Mouse (Mus musculus): ENCODE measurements around the gene Bola3.

Bola3 gene

DNA sequence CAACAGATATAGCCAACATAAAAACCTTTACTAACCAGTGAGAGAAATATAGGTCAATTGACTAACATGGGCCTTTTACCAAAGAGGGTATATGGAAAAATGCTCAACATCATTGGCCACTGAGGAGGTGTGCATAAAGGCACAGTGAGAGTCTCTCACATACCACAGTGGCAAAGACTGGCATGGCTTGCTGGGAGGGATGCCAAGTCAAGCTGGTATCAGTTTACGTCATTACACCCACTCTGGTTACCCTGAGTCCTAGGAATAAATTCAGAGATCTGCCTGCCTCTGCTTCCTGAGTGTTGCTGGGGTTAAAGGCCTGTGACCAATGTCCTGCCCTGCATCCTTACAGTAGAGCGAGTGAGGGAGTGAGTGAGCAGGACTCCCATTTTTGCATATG, 47.8 kb downstream of the Bola3 start:
- no peak for DNase-seq

DNA sequence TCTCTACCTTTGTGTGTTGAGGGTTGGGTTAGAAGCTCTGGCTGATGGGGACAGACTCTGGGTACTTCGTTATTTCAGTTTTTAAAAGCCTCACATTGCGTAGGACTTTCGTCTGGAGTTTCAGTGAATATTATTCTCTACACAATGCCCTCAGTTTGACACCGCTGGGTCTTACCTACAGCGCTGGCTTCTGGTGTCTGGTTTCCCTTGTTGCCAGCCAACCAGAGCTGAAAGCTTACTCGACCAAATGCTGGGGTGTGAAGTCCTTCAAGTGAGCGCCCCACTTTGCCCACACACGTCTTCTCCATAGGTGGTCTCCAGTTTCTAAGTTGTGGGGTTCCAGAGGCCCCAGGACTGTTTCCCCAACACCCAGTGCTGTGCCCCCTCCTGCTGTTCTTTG, 48.8 kb downstream of the Bola3 start:
- no peak for DNase-seq

DNA sequence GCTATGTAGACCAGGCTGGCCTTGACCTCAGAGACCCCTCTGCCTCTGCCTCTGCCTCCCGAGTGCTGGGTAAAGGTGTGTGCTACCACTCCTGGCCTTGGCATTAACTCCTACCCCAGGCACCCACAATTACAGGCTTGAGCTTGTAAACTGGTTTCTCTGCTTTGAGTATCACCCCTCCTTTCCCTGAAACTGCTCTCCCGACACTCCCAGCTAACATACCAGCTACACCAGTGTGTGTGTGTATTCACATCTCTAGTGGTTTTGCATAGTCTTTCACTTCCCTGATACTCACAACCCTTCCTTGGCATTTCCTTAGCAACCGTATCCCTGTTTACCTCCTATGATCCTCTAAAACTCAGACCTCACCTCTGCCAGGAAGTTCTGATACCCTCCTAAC, 50.8 kb downstream of the Bola3 start:
- no peak for DNase-seq

DNA sequence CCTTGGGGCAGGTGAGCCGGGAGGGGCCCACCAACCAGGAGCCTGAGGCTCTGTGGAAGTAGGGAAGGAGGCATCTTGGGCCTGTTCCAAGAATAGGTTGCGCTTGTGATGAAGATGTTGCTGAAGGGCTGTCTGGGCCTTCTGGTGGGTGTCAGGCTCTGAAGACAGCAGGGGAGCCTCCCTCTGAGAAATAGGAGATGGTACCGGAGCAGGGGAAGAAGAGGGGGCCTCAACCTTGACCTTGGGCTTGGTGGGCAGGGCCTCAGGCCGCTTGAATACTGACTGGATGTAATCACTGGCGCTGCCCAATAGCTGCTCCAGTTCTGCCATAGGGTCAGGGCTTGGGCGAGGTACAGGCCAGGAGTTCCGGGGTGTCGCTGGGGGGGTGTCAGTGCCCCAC, 54.5 kb downstream of the Bola3 start:
- no peak for DNase-seq

DNA sequence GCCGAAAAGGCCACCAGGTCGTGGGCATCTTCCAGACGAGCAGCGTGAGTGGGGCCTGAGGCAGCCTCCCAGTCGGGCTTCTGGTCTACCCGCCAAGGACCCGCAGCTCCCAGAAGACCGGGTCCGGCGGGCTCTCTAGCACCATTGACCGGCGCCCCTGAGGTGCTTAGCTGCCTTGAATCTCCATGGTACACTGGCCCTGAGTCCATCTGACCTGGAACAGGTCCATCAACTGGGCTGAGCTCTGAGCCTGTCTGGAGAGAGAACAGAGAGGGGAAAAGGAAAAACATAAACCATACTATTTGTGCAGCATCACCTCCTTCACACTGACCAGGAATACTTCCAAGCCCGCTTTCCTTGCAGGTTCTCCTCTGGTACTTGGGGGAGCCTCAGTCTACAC, 55.6 kb downstream of the Bola3 start:
- no peak for DNase-seq

DNA sequence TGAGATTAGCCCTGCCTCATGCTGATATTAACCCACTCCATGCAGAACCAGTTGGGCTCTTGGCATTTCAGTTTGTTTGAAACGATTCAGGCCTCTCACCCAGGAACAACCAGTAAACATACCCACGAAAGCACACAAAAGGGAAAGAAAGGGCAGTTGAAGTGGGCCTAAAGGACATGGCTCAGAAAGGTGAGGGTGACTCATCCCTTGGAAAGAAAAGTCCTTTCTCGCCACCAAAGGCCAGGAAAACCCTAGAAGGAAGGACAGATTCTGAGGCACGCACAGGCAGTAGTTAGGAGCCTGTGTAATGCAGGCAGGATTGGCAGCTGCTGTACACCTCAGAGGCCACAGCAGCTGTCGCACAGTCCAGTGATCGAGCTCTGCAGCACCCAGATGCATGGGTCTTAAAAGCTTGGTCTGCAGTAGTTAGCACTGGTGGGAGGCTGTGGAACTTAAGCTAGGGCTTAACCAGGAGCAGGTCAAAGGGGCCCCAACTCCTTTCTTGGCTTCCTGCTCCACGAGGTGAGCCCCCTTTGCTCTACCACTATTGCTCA, 56.6 kb downstream of the Bola3 start:
- DNase-seq, result no peak

DNA sequence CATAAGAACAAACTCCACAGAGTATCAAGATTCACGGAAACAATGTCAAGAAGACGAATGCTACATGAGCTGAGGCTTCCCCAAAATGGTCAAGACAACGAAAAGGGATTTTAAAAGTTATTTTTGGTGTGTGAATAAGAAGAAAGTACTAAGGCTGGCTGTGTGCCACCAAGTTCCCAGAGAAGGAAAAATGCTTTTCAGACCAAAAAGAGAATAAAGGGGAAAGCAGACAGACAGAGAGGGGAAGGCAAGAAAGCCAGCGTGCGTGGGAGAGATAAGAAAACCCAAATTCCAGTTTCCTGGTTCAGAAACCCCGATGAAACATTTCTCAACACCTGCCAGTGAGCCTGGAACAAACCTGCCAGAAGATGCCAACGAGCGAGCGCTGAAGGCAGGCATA, 59.6 kb downstream of the Bola3 start:
- DNase-seq, result no peak

Measured in thymus, postnatal 36 days (tissue).